Mouse (Mus musculus): ENCODE measurements around the gene Scn3b. TPM values are rescaled to one million over a fixed set of nuclear protein-coding genes. Genes with fewer than 3 reads are reported as not detected.

The Scn3b gene
- polyA plus RNA-seq, 1 experiment from 2014 or later: 168 TPM

GRCm38 (mm10) chr9:40337131-40337820 lies 68.3 kb downstream of the Scn3b start:
- Histone ChIP-seq H3K9me3 (ENCODE audit: control insufficient read depth, low read length) (no peaks in the 10 kb centered on the region), H3K27ac (peak overlapping the region; percentile 51), H3K36me3 (replicated peaks; ENCODE audit: control insufficient read depth, insufficient read depth) (peaks cover 10% of the 10 kb centered on the region), H3K4me2 (replicated peaks) (0 out of 2 replicates have a peak overlapping the region, but pooled peaks have one; percentile 7), H3K27me3 (ENCODE audit: control insufficient read depth, insufficient read depth, low read length) (no peaks in the 10 kb centered on the region), H3K9ac (no peak overlapping the region), H3K4me3 (replicated peaks; ENCODE audit: low read length) (no peak overlapping the region), H3K4me1 (replicated peaks; ENCODE audit: control insufficient read depth, insufficient read depth, low read length) (peaks cover 28% of the 10 kb centered on the region)
- WGBS: 69% methylated on average over 4 of the region's 4 CpGs
- no peak for ATAC-seq (ENCODE audit: low FRiP score)
- DNase-seq (ENCODE audit: low spot score): no peak

GRCm38 (mm10) chr9:40339578-40339977 lies 70.6 kb downstream of the Scn3b start:
- peaks cover 42% of the 10 kb centered on the region for H3K4me1 ChIP-seq (replicated peaks; ENCODE audit: control insufficient read depth, insufficient read depth, low read length)

More at GRCm38 (mm10) chr9:40339578-40339977, 70.6 kb downstream of the Scn3b start:
- H3K27ac ChIP-seq: peak overlapping the region; percentile 32; the same call in 1 of the 2 replicates
- ATAC-seq (ENCODE audit: low FRiP score): no peak
- H3K4me3 ChIP-seq (replicated peaks; ENCODE audit: low read length): no peak overlapping the region
- no peak overlapping the region for H3K9ac ChIP-seq
- no peaks in the 10 kb centered on the region for H3K9me3 ChIP-seq (ENCODE audit: control insufficient read depth, low read length)
- DNase-seq (ENCODE audit: low spot score): no peak
- no peak overlapping the region; the same call in 1 of the 2 replicates for H3K4me2 ChIP-seq (replicated peaks)
- whole genome bisulfite sequencing: 58% methylated on average over 9 of the region's 9 CpGs
- H3K36me3 ChIP-seq (replicated peaks; ENCODE audit: control insufficient read depth, insufficient read depth): no peaks in the 10 kb centered on the region
- no peaks in the 10 kb centered on the region for H3K27me3 ChIP-seq (ENCODE audit: control insufficient read depth, insufficient read depth, low read length)

Other genes with a start within 250 kb of the Scn3b start
- not detected in 2 replicates for gene Olfr981, start 247.8 kb upstream of the Scn3b start, polyA plus RNA-seq (2014; fragmentation: Nextera tagmentation; extraction: Ambion mirVana)
- gene Olfr982, start 195.4 kb upstream of the Scn3b start, polyA plus RNA-seq (2014; fragmentation: Nextera tagmentation; extraction: Ambion mirVana): not detected in 2 replicates
- not detected in 2 replicates for gene Olfr983, start 175.6 kb upstream of the Scn3b start, polyA plus RNA-seq (2014; fragmentation: Nextera tagmentation; extraction: Ambion mirVana)
- gene Olfr984, start 155.0 kb upstream of the Scn3b start, polyA plus RNA-seq (2014; fragmentation: Nextera tagmentation; extraction: Ambion mirVana): not detected in 2 replicates
- not detected in 2 replicates for gene Olfr985, start 139.0 kb upstream of the Scn3b start, polyA plus RNA-seq (2014; fragmentation: Nextera tagmentation; extraction: Ambion mirVana)
- gene Tmem225, start 121.1 kb upstream of the Scn3b start, polyA plus RNA-seq (2014; fragmentation: Nextera tagmentation; extraction: Ambion mirVana): not detected in 2 replicates
- not detected in 2 replicates for gene Olfr986, start 88.3 kb upstream of the Scn3b start, polyA plus RNA-seq (2014; fragmentation: Nextera tagmentation; extraction: Ambion mirVana)
- gene Zfp202, start 76.9 kb upstream of the Scn3b start, polyA plus RNA-seq (2014; fragmentation: Nextera tagmentation; extraction: Ambion mirVana): 11.1 and 12.1 TPM in 2 replicates